Mouse (Mus musculus): ENCODE data around the gene Rbbp8nl.

GRCm38 (mm10) chr2:180290503-180290902, 824 bp upstream of the Rbbp8nl start:
- TF ChIP-seq CTCF (IDR thresholded peaks at IDR 0.05; ENCODE audit: borderline replicate concordance, control insufficient read depth, extremely low read depth, insufficient read depth, low read length, poor library complexity) (no peak), POLR2A (IDR thresholded peaks at IDR 0.05; ENCODE audit: control insufficient read depth, extremely low read depth, insufficient read depth, low read length, poor library complexity) (no peak)
